Mouse (Mus musculus) adrenal gland, postnatal 0 days (tissue): ENCODE results near the gene Tspear. TPM values are rescaled to one million over a fixed set of nuclear protein-coding genes. Genes with fewer than 3 reads are reported as not detected.

Experiments
- polyA plus RNA-seq: library from polyadenylated mRNA; unstranded; fragments of >200 nt; fragmentation: Nextera tagmentation; extraction: Ambion mirVana; gene quantifications from 2 replicates; pipeline ENCODE4 v1.2.1, GENCODE M21; 2015

Tspear gene
- 0.44 and 0.91 TPM in 2 replicates for polyA plus RNA-seq

DNA sequence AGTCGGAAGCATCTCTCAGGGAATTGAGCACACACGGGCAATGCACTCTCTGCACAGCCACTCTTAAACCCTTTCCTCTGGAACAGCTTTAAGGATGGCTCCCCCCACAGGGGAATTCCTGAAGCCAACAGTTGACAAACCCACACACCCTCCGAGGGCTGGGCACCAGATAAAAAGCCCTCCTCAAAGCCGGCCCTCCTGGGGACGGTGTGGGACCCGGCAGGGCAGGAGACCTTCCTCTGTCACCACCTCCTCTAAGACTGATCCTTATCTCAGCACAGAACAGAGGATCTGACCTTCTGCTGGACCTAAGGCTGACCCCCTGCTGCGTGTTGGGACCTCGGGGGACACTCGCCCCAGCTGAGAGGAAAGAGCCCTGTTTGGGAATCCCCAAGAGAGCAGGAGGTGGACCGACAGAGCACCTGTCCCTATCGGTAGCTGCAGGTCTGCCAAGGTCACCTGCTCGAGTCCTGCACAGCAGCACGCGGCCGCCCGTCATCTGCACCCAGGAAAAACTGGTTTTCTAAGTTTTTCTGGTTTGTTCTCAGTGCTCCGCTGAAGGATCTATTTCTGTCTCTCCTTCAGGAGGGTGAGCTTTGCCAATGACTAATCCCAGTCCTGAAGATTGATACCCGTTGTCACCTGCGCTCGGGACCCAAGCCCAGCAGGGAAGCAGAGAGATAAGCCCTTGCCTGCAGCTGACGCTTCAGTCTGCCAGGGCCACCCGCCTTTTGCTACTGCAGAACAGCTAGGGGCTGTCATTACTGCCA, at the start of gene Tspear:
TSS of gene Tspear (plus strand) at position 675 of the 770 bp plus-strand sequence.

DNA sequence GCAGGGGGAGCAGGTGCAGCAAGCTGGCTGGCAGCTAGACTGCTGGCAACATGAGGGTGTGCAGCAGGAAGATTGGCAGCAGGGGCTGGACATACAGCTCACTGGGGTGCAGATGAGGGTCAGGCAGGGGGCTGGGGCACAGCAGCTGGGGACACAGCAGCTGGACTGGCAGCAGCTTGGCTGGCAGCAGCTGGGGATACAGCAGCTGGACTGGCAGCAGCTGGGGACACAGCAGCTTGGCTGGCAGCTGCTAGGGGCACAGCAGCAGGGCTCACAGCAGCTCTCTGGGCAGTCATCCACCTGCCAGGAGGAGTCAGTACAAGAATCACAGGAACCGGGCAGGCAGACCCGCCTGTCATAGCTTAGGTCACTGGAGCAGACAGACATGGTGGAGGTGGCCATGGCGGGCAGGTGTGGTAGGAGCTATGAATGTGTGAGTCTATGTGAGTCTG, 4.0 kb downstream of the Tspear start, which contains the start of gene Gm19402:
TSS of gene Gm19402 (minus strand) at position 402 of the 452 bp plus-strand sequence.

DNA sequence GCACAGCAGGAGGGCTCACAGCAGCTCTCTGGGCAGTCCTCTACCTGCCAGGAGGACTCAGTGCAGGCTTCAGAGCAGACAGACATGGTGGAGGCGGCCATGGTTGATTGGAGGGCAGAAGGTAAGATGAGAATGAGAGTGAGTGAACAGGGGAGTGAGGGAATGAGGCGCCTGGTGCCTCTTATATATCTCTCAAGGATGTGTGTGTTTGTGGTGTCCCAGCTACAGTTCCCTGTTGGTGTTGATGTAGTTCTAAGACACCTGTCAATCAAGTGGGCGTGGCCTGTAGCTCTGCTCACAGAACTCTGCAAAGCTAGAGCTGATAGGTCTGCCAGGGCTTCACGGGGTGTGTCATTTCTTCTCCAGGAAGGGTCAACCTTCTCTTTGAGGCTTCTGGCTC, 10.8 kb downstream of the Tspear start, which contains the start of gene Gm9508:
TSS of gene Gm9508 (minus strand) at position 101 of the 400 bp plus-strand sequence.

DNA sequence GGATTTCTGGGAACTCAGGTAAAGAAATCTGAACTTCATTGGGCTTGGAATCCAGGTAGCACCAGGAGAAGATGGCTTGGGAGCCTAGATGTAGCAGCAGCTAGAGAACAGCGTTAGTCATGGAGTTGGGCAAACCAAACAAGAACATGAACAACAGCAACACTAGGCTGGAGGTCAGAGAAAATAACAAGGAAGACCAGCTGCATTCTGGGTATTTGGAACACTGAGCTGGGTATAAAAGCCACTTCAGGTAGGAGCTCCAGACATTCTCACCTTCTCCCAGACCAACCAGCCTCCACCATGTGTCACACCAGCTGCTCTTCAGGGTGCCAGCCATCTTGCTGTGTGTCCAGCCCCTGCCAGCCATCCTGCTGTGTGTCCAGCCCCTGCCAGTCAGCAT, 20.0 kb downstream of the Tspear start, which contains the start of gene Gm10272:
TSS of gene Gm10272 (plus strand) at position 301 of the 400 bp plus-strand sequence.

DNA sequence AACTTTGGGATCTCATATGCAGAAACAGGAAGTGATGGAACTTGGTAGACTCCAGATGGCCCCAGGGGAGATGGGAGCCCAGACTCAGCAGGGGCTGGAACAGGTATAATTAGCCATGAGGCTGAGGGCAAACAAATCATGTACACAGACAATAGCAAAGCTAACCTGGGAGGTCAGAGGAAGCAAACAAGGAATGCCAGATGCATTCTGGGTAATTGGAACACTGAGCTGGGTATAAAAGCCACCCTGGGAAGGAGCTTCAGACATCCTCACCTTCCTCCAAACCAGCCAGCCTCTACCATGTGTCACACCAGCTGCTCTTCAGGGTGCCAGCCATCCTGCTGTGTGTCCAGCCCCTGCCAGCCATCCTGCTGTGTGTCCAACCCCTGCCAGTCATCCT, 24.8 kb downstream of the Tspear start, which contains the start of gene Gm10024:
TSS of gene Gm10024 (plus strand) at position 301 of the 400 bp plus-strand sequence.

DNA sequence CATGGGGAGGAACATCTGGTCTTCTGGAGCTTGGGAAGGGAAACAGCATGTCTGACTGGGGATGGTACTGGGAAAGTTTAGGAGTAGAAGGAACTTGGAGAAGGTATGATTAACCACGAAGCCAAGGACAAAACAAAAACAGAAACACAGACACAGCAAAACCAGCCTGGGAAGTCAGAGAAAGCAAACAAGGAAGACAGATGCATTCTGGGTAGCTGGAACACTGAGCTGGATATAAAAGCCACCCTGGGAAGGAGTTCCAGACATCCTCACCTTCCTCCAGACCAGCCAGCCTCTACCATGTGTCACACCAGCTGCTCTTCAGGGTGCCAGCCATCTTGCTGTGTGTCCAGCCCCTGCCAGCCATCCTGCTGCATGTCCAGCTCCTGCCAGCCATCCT, 29.1 kb downstream of the Tspear start, which contains the start of gene Gm10142:
TSS of gene Gm10142 (plus strand) at position 301 of the 400 bp plus-strand sequence.

DNA sequence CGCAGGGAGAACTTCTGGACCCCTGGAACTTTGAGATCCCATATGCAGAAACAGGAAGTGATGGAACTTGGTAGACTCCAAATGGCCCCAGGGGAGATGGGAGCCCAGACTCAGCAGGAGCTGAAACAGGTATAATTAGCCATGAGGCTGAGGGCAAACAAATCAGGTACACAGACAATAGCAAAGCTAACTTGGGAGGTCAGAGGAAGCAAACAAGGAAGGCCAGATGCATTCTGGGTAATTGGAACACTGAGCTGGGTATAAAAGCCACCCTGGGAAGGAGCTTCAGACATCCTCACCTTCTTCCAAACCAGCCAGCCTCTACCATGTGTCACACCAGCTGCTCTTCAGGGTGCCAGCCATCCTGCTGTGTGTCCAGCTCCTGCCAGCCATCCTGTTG, 33.9 kb downstream of the Tspear start, which contains the start of gene Krtap12-1:
TSS of gene Krtap12-1 (plus strand) at position 301 of the 400 bp plus-strand sequence.

DNA sequence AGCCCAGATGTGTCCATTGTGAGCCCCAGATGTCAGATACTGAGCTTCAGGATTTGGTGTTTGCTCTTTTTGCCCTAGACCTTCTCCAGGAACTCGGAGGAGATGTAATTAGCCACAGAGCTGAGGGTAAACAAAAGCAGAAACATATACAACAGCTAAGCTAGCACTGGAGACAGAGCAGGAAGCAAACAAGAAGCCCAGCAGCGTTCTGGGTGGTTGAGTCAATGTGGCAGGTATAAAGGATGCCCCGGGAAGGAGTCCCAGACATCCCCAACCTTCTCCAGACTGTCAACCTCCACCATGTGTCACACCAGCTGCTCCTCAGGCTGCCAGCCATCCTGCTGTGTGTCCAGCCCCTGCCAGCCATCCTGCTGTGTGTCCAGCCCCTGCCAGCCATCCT, 39.8 kb downstream of the Tspear start, which contains the start of gene Gm10100:
TSS of gene Gm10100 (plus strand) at position 301 of the 400 bp plus-strand sequence.

DNA sequence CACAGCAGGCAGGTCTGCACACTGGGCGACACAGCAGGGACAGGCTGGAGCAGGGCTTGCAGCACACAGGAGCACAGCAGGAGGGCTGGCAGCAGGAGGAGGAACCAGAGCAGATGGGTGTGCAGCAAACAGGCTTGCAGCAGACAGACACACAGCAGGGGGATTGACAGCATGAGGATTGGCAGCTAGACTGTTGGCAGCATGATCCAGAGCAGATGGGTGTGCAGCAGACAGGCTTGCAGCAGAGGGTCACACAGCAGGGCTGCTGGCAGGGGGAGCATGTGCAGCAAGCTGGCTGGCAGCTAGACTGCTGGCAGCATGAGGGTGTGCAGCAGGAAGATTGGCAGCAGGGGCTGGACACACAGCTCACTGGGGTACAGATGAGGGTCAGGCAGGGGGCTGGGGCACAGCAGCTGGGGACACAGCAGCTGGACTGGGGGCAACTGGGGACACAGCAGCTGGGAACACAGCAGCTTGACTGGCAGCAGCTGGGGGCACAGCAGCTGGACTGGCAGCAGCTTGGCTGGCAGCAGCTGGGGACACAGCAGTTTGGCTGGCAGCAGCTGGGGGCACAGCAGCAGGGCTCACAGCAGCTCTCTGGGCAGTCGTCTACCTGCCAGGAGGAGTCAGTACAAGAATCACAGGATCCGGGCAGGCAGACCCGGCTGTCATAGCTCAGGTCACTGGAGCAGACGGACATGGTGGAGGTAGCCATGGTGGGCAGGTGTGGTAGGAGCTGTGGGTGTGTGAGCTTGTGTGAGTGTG, 55.7 kb downstream of the Tspear start, which contains the start of gene Gm18596:
TSS of gene Gm18596 (minus strand) at position 715 of the 765 bp plus-strand sequence.

DNA sequence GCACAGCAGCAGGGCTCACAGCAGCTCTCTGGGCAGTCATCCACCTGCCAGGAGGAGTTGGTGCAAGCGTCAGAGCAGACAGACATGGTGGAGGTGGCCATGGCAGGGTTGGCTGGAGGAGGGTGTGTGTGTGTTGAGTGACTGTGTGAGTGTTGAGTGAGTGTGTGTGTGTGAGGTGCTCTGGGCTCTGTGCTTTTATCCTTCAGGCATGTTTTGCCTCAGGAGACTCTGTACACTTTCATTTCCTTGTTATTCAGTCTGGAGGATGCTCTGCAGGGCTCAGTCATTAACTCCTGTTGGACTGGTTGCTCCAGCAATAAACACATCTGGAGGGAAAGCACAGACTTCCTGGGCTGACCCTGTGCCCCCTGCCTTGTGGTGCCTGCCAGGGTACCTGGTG, 64.9 kb downstream of the Tspear start, which contains the start of gene Gm9736:
TSS of gene Gm9736 (minus strand) at position 101 of the 400 bp plus-strand sequence.

DNA sequence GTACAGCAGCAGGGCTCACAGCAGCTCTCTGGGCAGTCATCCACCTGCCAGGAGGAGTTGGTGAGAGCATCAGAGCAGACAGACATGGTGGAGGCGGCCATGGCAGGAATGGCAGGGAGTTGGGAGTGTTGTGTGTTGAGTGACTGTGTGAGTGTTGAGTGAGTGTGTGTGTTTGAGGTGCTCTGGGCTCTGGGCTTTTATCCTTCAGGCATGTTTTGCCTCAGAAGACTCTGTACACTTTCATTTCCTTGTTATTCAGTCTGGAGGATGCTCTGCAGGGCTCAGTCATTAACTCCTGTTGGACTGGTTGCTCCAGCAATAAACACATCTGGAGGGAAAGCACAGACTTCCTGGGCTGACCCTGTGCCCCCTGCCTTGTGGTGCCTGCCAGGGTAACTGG, 73.2 kb downstream of the Tspear start, which contains the start of gene Gm3233:
TSS of gene Gm3233 (minus strand) at position 101 of the 400 bp plus-strand sequence.

DNA sequence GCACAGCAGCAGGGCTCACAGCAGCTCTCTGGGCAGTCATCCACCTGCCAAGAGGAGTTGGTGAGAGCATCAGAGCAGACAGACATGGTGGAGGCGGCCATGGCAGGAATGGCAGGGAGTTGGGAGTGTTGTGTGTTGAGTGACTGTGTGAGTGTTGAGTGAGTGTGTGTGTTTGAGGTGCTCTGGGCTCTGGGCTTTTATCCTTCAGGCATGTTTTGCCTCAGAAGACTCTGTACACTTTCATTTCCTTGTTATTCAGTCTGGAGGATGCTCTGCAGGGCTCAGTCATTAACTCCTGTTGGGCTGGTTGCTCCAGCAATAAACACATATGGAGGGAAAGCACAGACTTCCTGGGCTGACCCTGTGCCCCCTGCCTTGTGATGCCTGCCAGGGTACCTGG, 84.9 kb downstream of the Tspear start, which contains the start of gene Gm3238:
TSS of gene Gm3238 (minus strand) at position 101 of the 400 bp plus-strand sequence.

DNA sequence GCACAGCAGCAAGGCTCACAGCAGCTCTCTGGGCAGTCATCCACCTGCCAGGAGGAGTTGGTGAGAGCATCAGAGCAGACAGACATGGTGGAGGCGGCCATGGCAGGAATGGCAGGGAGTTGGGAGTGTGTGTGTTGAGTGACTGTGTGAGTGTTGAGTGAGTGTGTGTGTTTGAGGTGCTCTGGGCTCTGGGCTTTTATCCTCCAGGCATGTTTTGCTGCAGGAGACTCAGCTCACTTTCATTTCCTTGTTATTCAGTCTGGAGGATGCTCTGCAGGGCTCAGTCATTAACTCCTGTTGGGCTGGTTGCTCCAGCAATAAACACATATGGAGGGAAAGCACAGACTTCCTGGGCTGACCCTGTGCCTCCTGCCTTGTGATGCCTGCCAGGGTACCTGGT, 90.5 kb downstream of the Tspear start, which contains the start of gene Gm7138:
TSS of gene Gm7138 (minus strand) at position 101 of the 400 bp plus-strand sequence.

DNA sequence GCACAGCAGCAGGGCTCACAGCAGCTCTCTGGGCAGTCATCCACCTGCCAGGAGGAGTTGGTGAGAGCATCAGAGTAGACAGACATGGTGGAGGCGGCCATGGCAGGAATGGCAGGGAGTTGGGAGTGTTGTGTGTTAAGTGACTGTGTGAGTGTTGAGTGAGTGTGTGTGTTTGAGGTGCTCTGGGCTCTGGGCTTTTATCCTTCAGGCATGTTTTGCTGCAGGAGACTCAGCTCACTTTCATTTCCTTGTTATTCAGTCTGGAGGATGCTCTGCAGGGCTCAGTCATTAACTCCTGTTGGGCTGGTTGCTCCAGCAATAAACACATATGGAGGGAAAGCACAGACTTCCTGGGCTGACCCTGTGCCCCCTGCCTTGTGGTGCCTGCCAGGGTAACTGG, 96.1 kb downstream of the Tspear start, which contains the start of gene Gm3250:
TSS of gene Gm3250 (minus strand) at position 101 of the 400 bp plus-strand sequence.

DNA sequence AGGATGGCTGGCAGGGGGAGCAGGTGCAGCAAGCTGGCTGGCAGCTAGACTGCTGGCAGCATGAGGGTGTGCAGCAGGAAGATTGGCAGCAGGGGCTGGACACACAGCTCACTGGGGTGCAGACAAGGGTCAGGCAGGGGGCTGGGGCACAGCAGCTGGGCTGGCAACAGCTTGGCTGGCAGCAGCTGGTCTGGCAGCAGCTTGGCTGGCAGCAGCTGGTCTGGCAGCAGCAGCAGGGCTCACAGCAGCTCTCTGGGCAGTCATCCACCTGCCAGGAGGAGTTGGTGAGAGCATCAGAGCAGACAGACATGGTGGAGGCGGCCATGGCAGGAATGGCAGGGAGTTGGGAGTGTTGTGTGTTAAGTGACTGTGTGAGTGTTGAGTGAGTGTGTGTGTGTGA, 101.5 kb downstream of the Tspear start, which contains the start of gene Gm7137:
TSS of gene Gm7137 (minus strand) at position 325 of the 400 bp plus-strand sequence.

DNA sequence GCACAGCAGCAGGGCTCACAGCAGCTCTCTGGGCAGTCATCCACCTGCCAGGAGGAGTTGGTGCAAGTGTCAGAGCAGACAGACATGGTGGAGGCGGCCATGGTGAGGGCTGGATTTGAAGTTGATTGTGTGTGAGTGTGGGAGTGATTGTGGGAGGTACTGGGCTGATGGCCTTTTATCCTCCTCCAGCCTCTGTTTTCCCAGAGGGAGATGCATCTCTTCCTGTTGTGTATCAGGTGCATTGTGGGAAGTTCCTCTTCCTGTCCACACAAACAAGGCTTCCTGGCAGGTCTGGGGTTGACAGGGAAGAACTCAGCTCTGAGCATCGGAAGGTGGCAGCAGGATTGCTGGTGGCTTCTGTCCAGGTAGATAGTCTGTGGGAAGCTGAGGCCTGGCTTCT, 108.6 kb downstream of the Tspear start, which contains the start of gene Gm9639:
TSS of gene Gm9639 (minus strand) at position 101 of the 400 bp plus-strand sequence.

DNA sequence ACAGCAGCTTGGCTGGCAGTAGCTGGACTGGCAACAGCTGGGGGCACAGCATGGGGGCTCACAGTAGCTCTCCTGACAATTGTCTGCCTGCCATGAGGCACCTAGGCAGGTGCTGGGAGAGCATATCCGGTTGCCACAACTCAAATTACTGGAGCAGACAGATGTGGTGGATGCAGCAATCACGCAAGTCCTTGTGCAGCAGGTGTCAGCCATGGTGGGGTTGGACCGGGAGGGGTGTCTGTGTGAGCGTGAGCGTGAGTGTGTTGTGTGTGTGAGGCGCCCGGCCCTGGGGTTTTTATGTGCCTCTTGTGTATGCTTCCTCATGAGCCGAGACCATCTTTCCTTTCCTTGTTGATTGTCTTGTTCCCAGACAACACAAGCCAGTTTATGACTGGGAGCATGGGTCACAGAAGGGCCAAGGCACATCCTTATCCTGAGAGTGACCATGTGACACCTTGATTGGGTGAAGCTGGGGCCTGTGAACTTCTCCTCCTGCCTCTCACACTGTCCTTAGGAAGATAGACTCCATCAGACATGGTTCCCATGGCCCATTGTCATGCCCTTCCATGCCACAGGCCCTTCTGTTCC, 112.6 kb downstream of the Tspear start, which contains the start of gene Gm19668:
TSS of gene Gm19668 (minus strand) at position 213 of the 588 bp plus-strand sequence.

DNA sequence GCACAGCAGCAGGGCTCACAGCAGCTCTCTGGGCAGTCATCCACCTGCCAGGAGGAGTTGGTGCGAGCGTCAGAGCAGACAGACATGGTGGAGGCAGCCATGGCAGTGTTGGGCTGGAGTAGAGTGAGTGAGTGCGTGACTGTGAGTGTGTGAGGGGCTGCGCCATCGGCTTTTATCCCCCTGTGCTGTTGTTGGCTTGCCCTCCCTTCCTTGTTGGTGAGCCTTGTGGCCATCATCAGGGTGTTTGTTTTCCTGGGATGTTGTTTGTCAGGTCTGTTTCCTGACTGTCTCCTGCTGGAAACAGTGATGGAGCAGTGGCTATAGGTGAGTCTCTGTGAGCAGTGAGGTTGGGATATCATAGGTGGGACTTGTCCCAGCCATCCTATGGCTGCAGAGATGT, 125.4 kb downstream of the Tspear start, which contains the start of gene Gm9507:
TSS of gene Gm9507 (minus strand) at position 101 of the 400 bp plus-strand sequence.

DNA sequence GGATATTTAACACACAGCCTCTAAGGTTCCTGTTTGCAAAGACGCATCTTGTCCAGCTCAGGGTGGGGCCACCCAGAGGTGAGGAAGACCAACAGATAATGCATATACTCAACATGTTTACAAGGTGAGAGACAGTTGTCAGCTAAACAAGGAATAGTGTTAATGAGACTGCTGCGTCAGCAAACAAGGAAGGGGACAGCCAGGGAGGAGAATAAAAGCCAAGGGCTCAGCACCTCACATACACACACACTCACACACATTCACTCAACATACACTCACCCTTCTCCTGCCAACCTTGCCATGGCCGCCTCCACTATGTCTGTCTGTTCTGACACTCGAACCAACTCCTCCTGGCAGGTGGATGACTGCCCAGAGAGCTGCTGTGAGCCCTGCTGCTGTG, 128.0 kb downstream of the Tspear start, which contains the start of gene Gm2696:
TSS of gene Gm2696 (plus strand) at position 301 of the 400 bp plus-strand sequence.

DNA sequence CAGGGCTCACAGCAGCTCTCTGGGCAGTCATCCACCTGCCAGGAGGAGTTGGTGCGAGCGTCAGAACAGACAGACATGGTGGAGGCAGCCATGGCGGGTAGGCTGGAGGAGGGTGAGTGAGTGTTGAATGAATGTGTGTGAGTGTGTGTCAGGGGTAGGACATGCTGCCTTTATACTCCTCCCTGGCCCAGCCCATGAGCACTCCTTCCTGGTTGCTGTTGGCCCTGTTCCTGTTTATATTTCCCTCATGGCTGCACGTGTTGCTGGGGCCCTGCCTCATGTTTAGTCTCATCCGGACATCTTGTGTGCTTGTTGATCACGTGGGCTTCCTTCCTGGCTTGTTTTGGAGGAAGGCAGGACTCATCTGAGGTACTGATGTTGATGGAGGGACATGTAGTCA, 140.6 kb downstream of the Tspear start, which contains the start of gene Krtap10-4:
TSS of gene Krtap10-4 (minus strand) at position 145 of the 400 bp plus-strand sequence.

DNA sequence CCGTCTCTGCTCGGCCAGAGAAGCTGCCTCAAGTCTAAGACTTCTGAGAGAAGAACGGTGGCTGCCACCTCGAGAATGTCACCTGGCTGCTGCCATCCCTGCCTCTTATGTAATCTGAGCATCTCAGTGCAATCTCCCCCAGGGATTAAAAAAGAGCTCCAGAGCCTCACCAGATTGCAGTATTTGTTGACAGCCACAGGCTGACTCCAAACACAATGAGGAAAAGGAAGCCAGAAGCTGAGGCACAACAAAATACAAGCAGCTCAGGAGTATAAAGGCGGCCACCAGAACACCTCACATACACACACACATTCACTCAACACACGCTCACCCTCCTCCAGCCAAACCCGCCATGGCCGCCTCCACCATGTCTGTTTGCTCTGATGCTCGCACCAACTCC, 149.3 kb downstream of the Tspear start, which contains the start of gene Krtap10-10:
TSS of gene Krtap10-10 (plus strand) at position 301 of the 400 bp plus-strand sequence.

